Mouse (Mus musculus) stomach, postnatal 0 days (tissue): ENCODE data around the gene Pdcd5.

Experiments
- CTCF ChIP-seq: IDR thresholded peaks from 2 replicates; pipeline ENCODE4 v1.5.1; 2016; ENCODE audit warnings: antibody characterized with exemption, low read depth, mild to moderate bottlenecking, moderate library complexity
- EP300 ChIP-seq: optimal IDR thresholded peaks from 2 replicates; pipeline ENCODE3; 2016; ENCODE audit warnings: antibody characterized with exemption

GRCm38 (mm10) chr7:35640072-35640471, 7.2 kb downstream of the Pdcd5 start:
- TF ChIP-seq EP300: no peak
- no peak for TF ChIP-seq CTCF
